ENCODE assay signal across 8 mouse cellular contexts in genomic region chr8:11002816-11003215, GRCm38 (mm10). TPM values are rescaled to one million over a fixed set of nuclear protein-coding genes. Genes with fewer than 3 reads are reported as not detected.
A peak's percentile ranks its signal among the peaks of the same experiment; 100 is the strongest.
DNase-seq lines count a peak whose midpoint lies in the region; ATAC-seq and TF ChIP-seq lines count a peak whose summit lies in the region.

No protein-coding gene starts in this region.

- DNase-seq in kidney, postnatal 0 days (ENCODE audit: low spot score) = no peak
- DNase-seq in kidney, postnatal 36 days = no peak
- DNase-seq in cerebellum, postnatal 4 days (ENCODE audit: low spot score in 2 of 2) = no peak
- no peak for DNase-seq in spleen, adult 12 weeks (ENCODE audit: low spot score)
- no peak for DNase-seq in kidney, postnatal 25 days

- peak overlapping the region; percentile 86 for H3K4me2 ChIP-seq in kidney, postnatal 0 days (ENCODE audit: low read length)
- peak overlapping the region; percentile 84 for H3K4me2 ChIP-seq in embryonic facial prominence, embryonic 15.5 days (replicated peaks)
- peak overlapping the region; percentile 96 for H3K4me2 ChIP-seq in intestine, postnatal 0 days (replicated peaks; ENCODE audit: low read depth)
- peak overlapping the region; percentile 81 for H3K4me2 ChIP-seq in neural tube, embryonic 12.5 days (replicated peaks)

- H3K4me3 ChIP-seq in kidney, postnatal 0 days (replicated peaks; ENCODE audit: low read depth, low read length) = peak overlapping the region; percentile 81
- H3K4me3 ChIP-seq in embryonic facial prominence, embryonic 15.5 days (replicated peaks) = peak overlapping the region; percentile 83
- H3K4me3 ChIP-seq in intestine, postnatal 0 days (ENCODE audit: low read depth, low read length) = peak overlapping the region; percentile 89
- peak overlapping the region; percentile 88 for H3K4me3 ChIP-seq in neural tube, embryonic 12.5 days

- H3K9ac ChIP-seq in kidney, postnatal 0 days (ENCODE audit: low read depth, low read length) = peak overlapping the region; percentile 92
- H3K9ac ChIP-seq in embryonic facial prominence, embryonic 15.5 days = peak overlapping the region; percentile 42
- H3K9ac ChIP-seq in intestine, postnatal 0 days (ENCODE audit: low read depth, low read length) = peak overlapping the region; percentile 47
- H3K9ac ChIP-seq in neural tube, embryonic 12.5 days = peak overlapping the region; percentile 54

- TF ChIP-seq CTCF in kidney, postnatal 0 days (IDR thresholded peaks at IDR 0.05; ENCODE audit: low read depth) = no peak
- TF ChIP-seq CTCF in intestine, postnatal 0 days (IDR thresholded peaks at IDR 0.05; ENCODE audit: low read depth) = no peak

- 26% methylated on average over 6 of the region's 6 CpGs for WGBS in kidney, postnatal 0 days
- WGBS in embryonic facial prominence, embryonic 15.5 days = 19% methylated on average over 6 of the region's 6 CpGs
- 24% methylated on average over 6 of the region's 6 CpGs for whole genome bisulfite sequencing in intestine, postnatal 0 days
- 29% methylated on average over 6 of the region's 6 CpGs for WGBS in neural tube, embryonic 12.5 days

- ATAC-seq in kidney, postnatal 0 days (replicated peaks; ENCODE audit: low FRiP score, low read depth) = no peak
- no peak for ATAC-seq in embryonic facial prominence, embryonic 15.5 days (ENCODE audit: insufficient number of reproducible peaks, low FRiP score, low TSS enrichment, low read depth)
- ATAC-seq in intestine, postnatal 0 days = no peak
- no peak for ATAC-seq in neural tube, embryonic 12.5 days (ENCODE audit: low FRiP score, low read depth)

- H3K27me3 ChIP-seq in kidney, postnatal 0 days (ENCODE audit: insufficient read depth, low read length) = no peaks in the 10 kb centered on the region
- H3K27me3 ChIP-seq in embryonic facial prominence, embryonic 15.5 days = no peaks in the 10 kb centered on the region
- H3K27me3 ChIP-seq in intestine, postnatal 0 days (replicated peaks; ENCODE audit: control insufficient read depth, insufficient read depth, low read length) = no peaks in the 10 kb centered on the region
- H3K27me3 ChIP-seq in neural tube, embryonic 12.5 days (replicated peaks) = no peaks in the 10 kb centered on the region

- H3K9me3 ChIP-seq in kidney, postnatal 0 days (replicated peaks; ENCODE audit: low read length) = no peaks in the 10 kb centered on the region
- H3K9me3 ChIP-seq in embryonic facial prominence, embryonic 15.5 days (replicated peaks) = no peaks in the 10 kb centered on the region
- H3K9me3 ChIP-seq in intestine, postnatal 0 days (ENCODE audit: control insufficient read depth) = no peaks in the 10 kb centered on the region
- no peaks in the 10 kb centered on the region for H3K9me3 ChIP-seq in neural tube, embryonic 12.5 days

- no peak overlapping the region for H3K27ac ChIP-seq in kidney, postnatal 0 days
- H3K27ac ChIP-seq in embryonic facial prominence, embryonic 15.5 days (replicated peaks) = no peak overlapping the region; the same call in 1 of the 2 replicates
- H3K27ac ChIP-seq in intestine, postnatal 0 days (ENCODE audit: low read depth, low read length) = peak overlapping the region; percentile 28
- no peak overlapping the region for H3K27ac ChIP-seq in neural tube, embryonic 12.5 days

- peaks cover 65% of the 10 kb centered on the region for H3K4me1 ChIP-seq in kidney, postnatal 0 days (replicated peaks; ENCODE audit: insufficient read depth, low read length)
- peaks cover 76% of the 10 kb centered on the region for H3K4me1 ChIP-seq in embryonic facial prominence, embryonic 15.5 days
- peaks cover 17% of the 10 kb centered on the region; the same call in 1 of the 2 replicates for H3K4me1 ChIP-seq in intestine, postnatal 0 days (replicated peaks; ENCODE audit: control insufficient read depth, insufficient read depth, low read length)
- peaks cover 78% of the 10 kb centered on the region for H3K4me1 ChIP-seq in neural tube, embryonic 12.5 days

- H3K36me3 ChIP-seq in kidney, postnatal 0 days (ENCODE audit: insufficient read depth, low read length) = peaks cover 12% of the 10 kb centered on the region; the same call in 1 of the 2 replicates
- H3K36me3 ChIP-seq in embryonic facial prominence, embryonic 15.5 days = no peaks in the 10 kb centered on the region
- peaks cover 32% of the 10 kb centered on the region for H3K36me3 ChIP-seq in intestine, postnatal 0 days (ENCODE audit: control insufficient read depth, insufficient read depth)
- H3K36me3 ChIP-seq in neural tube, embryonic 12.5 days = peaks cover 6% of the 10 kb centered on the region

RNA-seq across cellular contexts. Expression of gene Irs2, which starts 5.4 kb away (rescaled TPM):
- polyA plus RNA-seq in kidney, postnatal 0 days (2015; fragmentation: Nextera tagmentation; extraction: Ambion mirVana) = 7.0 and 8.5 TPM in 2 replicates
- polyA plus RNA-seq in embryonic facial prominence, embryonic 15.5 days (2015; fragmentation: Nextera tagmentation; extraction: Ambion mirVana) = 7.4 and 7.9 TPM in 2 replicates
- 6.0 and 7.7 TPM in 2 replicates for polyA plus RNA-seq in intestine, postnatal 0 days (2015; fragmentation: Nextera tagmentation; extraction: Ambion mirVana)
- 8.3 and 9.5 TPM in 2 replicates for polyA plus RNA-seq in neural tube, embryonic 12.5 days (2016; fragmentation: Nextera tagmentation; extraction: Ambion mirVana)

Comparison
In these comparisons a context has a peak if more than half of its experiments do, and no peak if none do; other contexts are left out.
1. H3K9ac ChIP-seq: peak in every context shown above with its lines; median percentile 92 in kidney, postnatal 0 days; 54 in neural tube, embryonic 12.5 days; 47 in intestine, postnatal 0 days; 42 in embryonic facial prominence, embryonic 15.5 days.